Mouse (Mus musculus) liver, embryonic 14.5 days (tissue): ENCODE data around the gene Asah2.

Experiments used
- CTCF ChIP-seq: IDR thresholded peaks from 2 replicates; pipeline ENCODE4 v1.5.1; 2016; ENCODE audit warnings: antibody characterized with exemption, low read depth, control low read depth
- EP300 ChIP-seq: IDR thresholded peaks from 2 replicates; pipeline ENCODE4 v1.6.1; 2016; ENCODE audit warnings: antibody characterized with exemption, low read depth

GRCm38 (mm10) chr19:32056252-32056651 lies 51.8 kb downstream of the Asah2 start:
- no peak for TF ChIP-seq CTCF
- TF ChIP-seq EP300: no peak
